Mouse (Mus musculus) intestine, embryonic 16.5 days (tissue): ENCODE measurements at regions not wholly inside any gene's neighbourhood (a gene's known extent, or its start where the extent isn't known, plus 50 kb on each side); places are given as distances from the start of the nearest gene placed in this dataset.

Experiments
- ATAC-seq: fragments of 200-750 bp; cut with Nextera tagmentation; 2 replicates; pipeline ENCODE4 v1.8.0; 2017; ENCODE audit warnings: moderate TSS enrichment, moderate library complexity
- H3K27ac ChIP-seq: fragments of 300-500 bp; sonication (generic); 2 replicates; pipeline ENCODE4 v1.5.1; 2014; ENCODE audit warnings: mild to moderate bottlenecking, low read length
- H3K27me3 ChIP-seq: fragments of 300-500 bp; sonication (generic); replicated peaks from 2 replicates; pipeline ENCODE4 v1.6.1; 2014; ENCODE audit warnings: low read length, control low read depth, mixed read lengths; ENCODE audit not compliant: control insufficient read depth, insufficient read depth
- H3K36me3 ChIP-seq: fragments of 300-500 bp; sonication (generic); 2 replicates; pipeline ENCODE4 v1.6.1; 2014; ENCODE audit warnings: low read length, control low read depth; ENCODE audit not compliant: control insufficient read depth, insufficient read depth
- H3K4me1 ChIP-seq: fragments of 300-500 bp; sonication (generic); 2 replicates; pipeline ENCODE4 v1.6.1; 2014; ENCODE audit warnings: low read length, control low read depth, mixed read lengths; ENCODE audit not compliant: control insufficient read depth, insufficient read depth
- H3K4me2 ChIP-seq: fragments of 300-500 bp; sonication (generic); 2 replicates; pipeline ENCODE4 v1.6.1; 2014; ENCODE audit warnings: low read depth, low read length, control low read depth
- H3K4me3 ChIP-seq: fragments of 300-500 bp; sonication (generic); 2 replicates; pipeline ENCODE4 v1.5.1; 2014; ENCODE audit warnings: mild to moderate bottlenecking, low read length
- H3K9ac ChIP-seq: fragments of 300-500 bp; sonication (generic); 2 replicates; pipeline ENCODE4 v1.6.1; 2014; ENCODE audit warnings: low read depth, low read length
- H3K9me3 ChIP-seq: fragments of 300-500 bp; sonication (generic); 2 replicates; pipeline ENCODE4 v1.6.1; 2016; ENCODE audit warnings: low read length, control low read depth; ENCODE audit not compliant: control insufficient read depth
- WGBS: fragments of 180-500 bp; shearing (Covaris S2); extraction: QIAGEN DNeasy Blood & Tissue Kit; methylation state at CpG from one replicate; pipeline ENCODE4 v1.1.7; 2014; 5-methylcytosine and 5-hydroxymethylcytosine counted together

DNA sequence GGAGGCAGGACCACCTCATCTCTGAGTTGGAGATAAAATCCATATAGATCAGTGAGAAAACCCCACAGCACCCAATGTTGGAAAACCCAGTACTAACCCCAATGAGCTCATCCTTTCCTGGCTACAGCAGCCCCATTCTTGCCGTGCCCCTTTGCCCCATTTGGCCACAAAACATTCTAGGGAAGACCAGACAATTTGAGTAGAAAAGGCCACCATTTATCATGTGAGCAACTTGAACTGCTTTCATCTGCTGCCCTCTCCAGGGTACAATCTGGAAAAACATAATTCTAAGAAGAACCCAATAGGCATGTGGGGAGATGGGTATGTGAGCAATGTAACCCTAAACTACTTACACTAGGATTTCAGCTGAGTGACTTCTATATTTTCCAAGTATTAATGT, 274.7 kb downstream of the Tex13c3 start:
- no peaks in the 10 kb centered on the region for H3K4me1 ChIP-seq
- H3K36me3 ChIP-seq, result no peaks in the 10 kb centered on the region
- H3K27ac ChIP-seq, result no peak overlapping the region
- 58% methylated on average over 1 of the region's 1 CpGs for WGBS
- H3K9ac ChIP-seq, result no peak overlapping the region
- H3K4me3 ChIP-seq, result no peak overlapping the region
- H3K27me3 ChIP-seq, result no peaks in the 10 kb centered on the region
- H3K9me3 ChIP-seq, result no peaks in the 10 kb centered on the region
- ATAC-seq, result no peak
- no peak overlapping the region for H3K4me2 ChIP-seq

DNA sequence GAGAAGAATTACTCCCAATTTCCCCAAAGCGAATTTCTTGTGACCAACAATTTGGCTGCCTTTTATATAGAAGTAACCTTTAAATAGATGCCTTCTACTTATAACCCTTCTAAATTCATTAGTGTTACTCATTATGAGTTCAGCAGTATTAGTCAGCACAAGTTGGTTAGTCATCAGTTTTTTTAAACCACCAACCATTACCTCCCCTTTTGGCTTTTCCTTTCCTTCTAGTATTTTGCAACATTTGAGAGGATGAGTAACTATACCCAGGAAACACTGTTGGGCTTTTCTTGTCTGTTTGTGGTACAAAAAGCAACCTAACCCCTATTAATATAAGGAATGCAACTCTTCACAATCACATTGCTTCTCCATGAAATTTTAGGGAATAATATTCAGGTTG, 278.6 kb downstream of the Tex13c3 start:
- ATAC-seq, result no peak
- no peak overlapping the region for H3K4me3 ChIP-seq
- no peak overlapping the region for H3K4me2 ChIP-seq
- H3K4me1 ChIP-seq, result no peaks in the 10 kb centered on the region
- H3K9ac ChIP-seq, result no peak overlapping the region
- H3K36me3 ChIP-seq, result no peaks in the 10 kb centered on the region
- WGBS, result 81% methylated on average over 1 of the region's 1 CpGs
- H3K9me3 ChIP-seq, result no peaks in the 10 kb centered on the region
- no peak overlapping the region for H3K27ac ChIP-seq
- H3K27me3 ChIP-seq, result no peaks in the 10 kb centered on the region

DNA sequence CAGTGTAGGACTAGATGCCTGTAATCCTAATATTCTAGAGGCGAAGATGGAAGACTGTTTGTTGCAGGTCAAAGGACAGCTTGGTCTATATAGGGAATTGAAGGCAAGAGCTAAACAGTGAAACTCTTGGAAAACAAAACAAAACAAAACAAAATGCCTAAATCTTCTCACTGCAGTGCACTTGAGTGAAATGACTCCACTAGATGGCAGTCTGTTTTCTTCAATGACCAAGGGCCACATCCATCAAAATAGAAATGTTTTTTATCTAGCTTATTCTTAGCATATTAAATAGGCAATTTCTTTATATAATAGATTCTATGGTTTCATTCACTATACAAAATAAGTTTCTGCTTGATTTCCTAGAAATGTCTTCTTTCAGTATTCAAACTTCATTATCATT, 279.7 kb downstream of the Tex13c3 start:
- ATAC-seq, result no peak
- Histone ChIP-seq H3K4me3 (no peak overlapping the region), H3K9me3 (no peaks in the 10 kb centered on the region), H3K27me3 (no peaks in the 10 kb centered on the region), H3K36me3 (no peaks in the 10 kb centered on the region), H3K27ac (no peak overlapping the region), H3K4me2 (no peak overlapping the region), H3K9ac (no peak overlapping the region), H3K4me1 (no peaks in the 10 kb centered on the region)
- WGBS, result 84% methylated on average over 1 of the region's 1 CpGs

DNA sequence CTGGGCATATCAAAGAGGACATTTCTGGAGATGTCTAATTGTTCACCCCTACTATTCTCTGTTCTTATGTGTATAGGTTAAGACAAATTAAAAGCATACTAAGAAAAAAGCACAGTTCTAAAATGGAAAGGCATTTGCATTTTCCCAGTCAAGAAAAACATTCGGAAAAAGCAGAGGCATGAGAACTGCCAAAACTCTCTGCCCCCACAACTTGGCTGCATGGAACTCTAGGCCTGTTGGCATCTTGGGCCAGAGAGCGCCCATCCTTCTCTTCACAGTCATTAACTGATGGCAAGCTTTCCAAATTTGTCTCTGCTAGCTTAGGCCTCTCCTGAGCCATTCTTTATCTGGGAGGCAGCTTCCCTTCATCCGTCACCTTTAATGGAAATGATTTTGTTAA, 281.6 kb downstream of the Tex13c3 start:
- H3K4me3 ChIP-seq, result no peak overlapping the region
- 89% methylated on average over 3 of the region's 3 CpGs for WGBS
- no peaks in the 10 kb centered on the region for H3K4me1 ChIP-seq
- no peak overlapping the region for H3K27ac ChIP-seq
- ATAC-seq, result no peak
- no peaks in the 10 kb centered on the region for H3K36me3 ChIP-seq
- H3K27me3 ChIP-seq, result no peaks in the 10 kb centered on the region
- H3K9me3 ChIP-seq, result no peaks in the 10 kb centered on the region
- H3K9ac ChIP-seq, result no peak overlapping the region
- H3K4me2 ChIP-seq, result no peak overlapping the region

DNA sequence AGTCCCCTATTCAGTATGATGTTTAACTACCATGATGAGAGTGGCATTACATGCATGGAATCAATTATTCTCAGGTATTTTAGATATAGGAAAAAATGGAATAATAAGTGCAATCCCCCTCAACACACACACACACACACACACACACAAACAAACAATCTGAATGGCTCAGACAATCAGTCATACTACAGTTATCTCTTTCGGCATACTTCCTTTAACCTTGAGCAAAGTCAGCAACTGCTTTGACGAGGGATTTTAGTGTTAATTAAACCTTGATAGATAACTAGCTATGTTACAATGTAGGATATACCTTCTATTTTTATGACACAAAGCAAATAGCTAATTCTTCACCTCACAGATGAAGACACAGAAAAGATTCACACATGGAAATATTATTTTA, 312.1 kb downstream of the Tex13c3 start:
- no peak for ATAC-seq
- Histone ChIP-seq H3K27me3 (no peaks in the 10 kb centered on the region), H3K9me3 (no peaks in the 10 kb centered on the region), H3K4me1 (no peaks in the 10 kb centered on the region), H3K9ac (no peak overlapping the region), H3K4me2 (no peak overlapping the region), H3K36me3 (no peaks in the 10 kb centered on the region), H3K27ac (no peak overlapping the region), H3K4me3 (no peak overlapping the region)
- 59% methylated on average over 2 of the region's 2 CpGs for WGBS

DNA sequence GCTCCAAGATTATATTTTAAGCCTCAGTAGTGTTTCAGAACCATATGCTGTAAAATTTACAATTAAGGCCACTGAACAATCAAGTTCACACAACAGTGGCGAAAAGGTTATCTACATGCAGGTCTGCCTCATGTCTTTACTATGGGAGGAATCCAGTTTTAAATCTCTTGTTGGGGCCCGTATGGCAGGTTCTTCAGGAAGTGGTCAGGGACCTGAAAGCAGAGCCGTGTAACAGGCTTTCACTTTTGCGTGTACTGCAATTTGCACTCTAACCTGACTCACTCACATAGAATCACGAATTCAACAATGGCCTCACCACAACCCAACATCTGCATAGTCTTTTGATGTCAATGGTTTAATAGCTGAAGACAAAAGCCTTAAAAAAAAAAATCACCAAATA, 312.6 kb downstream of the Tex13c3 start:
- Histone ChIP-seq H3K9ac (no peak overlapping the region), H3K9me3 (no peaks in the 10 kb centered on the region), H3K27me3 (no peaks in the 10 kb centered on the region), H3K36me3 (no peaks in the 10 kb centered on the region), H3K4me3 (no peak overlapping the region), H3K4me1 (no peaks in the 10 kb centered on the region), H3K27ac (no peak overlapping the region), H3K4me2 (no peak overlapping the region)
- no peak for ATAC-seq
- 61% methylated on average over 5 of the region's 5 CpGs for WGBS

DNA sequence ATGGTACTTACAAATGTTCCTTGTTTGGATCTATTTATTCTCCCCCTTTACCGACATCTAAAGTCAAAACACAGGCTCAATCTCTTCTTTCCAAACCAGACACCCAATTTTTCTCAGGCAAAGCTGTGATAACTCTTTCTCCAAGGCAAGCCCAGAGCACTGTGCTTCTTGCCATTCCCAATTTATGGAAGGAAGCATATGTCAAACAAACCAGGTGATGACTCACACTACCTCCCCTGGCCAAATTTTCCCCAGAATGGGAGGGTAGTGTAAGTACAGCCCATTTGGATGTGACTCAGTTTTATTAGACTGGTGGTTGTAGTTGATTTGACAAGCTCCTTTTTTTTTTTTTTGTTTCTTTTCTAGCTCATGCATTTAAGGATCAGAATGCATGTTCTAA, 313.0 kb downstream of the Tex13c3 start:
- Histone ChIP-seq H3K27me3 (no peaks in the 10 kb centered on the region), H3K27ac (no peak overlapping the region), H3K4me3 (no peak overlapping the region), H3K4me1 (no peaks in the 10 kb centered on the region), H3K9ac (no peak overlapping the region), H3K9me3 (no peaks in the 10 kb centered on the region), H3K4me2 (no peak overlapping the region), H3K36me3 (no peaks in the 10 kb centered on the region)
- ATAC-seq, result no peak
- 65% methylated on average over 1 of the region's 1 CpGs for WGBS

DNA sequence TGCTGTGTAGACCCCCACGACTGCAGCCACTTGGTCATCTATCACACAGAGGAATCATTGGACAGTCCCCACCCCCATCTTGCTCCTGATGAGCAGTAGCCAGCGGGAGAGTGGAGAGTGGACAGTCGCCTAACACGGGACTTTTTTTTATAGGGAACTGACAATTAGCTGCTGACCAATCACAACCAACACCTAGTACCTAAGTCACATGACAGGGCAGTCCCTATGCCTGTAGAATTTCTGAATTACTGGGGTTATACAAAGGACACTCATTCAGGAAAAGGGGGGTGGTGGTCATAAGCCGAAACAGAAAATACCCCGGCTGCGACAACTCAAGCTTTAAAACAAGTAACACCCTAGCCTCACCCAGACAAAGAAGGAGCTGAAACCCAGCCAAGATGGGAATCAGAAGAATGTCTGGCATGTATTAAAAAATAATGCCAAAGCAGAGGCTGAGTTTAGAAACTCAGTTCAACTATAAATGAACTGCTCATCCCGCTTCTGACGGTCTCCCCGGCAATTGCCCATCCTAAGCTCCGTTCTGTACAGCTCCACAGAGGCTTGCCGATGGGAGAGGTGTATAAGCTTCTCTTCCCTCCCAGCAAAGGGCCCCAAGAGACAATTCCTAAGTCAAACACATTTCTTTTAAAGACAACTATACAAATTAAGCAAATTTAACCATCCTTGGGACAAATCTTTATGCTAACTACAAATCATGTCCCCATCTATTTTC, 313.8 kb downstream of the Tex13c3 start:
- WGBS, result 46% methylated on average over 12 of the region's 12 CpGs
- peak overlapping the region; percentile 26 for H3K4me2 ChIP-seq
- H3K4me3 ChIP-seq, result peak overlapping the region; percentile 28
- no peak overlapping the region for H3K27ac ChIP-seq
- ATAC-seq, result peak; percentile 50; the same call in 1 of the 2 replicates
- no peaks in the 10 kb centered on the region for H3K36me3 ChIP-seq
- no peak overlapping the region for H3K9ac ChIP-seq
- H3K9me3 ChIP-seq, result no peaks in the 10 kb centered on the region
- no peaks in the 10 kb centered on the region for H3K27me3 ChIP-seq
- H3K4me1 ChIP-seq, result no peaks in the 10 kb centered on the region

DNA sequence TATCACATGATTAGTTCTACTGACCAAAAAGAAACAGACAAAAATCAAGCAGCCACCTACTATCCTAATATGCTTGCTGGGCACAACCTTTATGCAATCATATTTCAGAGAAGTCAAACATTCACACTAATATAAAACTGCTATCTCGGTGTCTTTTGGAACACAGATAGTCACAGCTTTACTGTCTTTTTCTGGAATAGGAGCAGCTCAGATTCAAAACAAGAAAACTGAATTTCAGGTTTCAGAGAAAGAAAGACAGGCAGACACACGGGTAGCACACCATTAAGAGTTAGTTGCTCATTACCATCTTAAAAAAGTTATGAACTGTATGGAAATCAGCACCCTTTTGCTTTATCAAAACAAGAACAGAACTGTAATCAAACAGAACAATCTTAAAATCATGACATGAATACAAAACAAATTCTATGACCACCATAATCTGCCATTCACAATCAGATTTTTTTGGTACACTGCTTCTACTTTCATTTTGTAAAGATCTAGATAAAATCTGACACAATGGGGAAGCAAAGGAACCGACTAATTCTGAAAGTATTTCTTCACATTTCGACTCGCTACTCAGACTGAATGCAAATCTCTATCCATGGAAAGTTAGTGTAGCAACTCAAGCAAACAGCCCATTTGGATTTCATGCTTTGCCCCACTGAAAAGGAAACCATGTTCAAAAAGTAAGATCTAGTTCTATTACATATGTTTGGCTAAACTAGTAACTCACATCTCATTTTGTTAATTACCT, 315.1 kb downstream of the Tex13c3 start:
- no peaks in the 10 kb centered on the region for H3K36me3 ChIP-seq
- H3K27me3 ChIP-seq, result no peaks in the 10 kb centered on the region
- no peak overlapping the region for H3K27ac ChIP-seq
- WGBS, result 72% methylated on average over 5 of the region's 5 CpGs
- H3K9ac ChIP-seq, result no peak overlapping the region
- ATAC-seq, result no peak
- no peak overlapping the region for H3K4me2 ChIP-seq
- no peaks in the 10 kb centered on the region for H3K9me3 ChIP-seq
- H3K4me1 ChIP-seq, result no peaks in the 10 kb centered on the region
- H3K4me3 ChIP-seq, result no peak overlapping the region
